In genomic region chr9:72660911-72661310, GRCm38 (mm10) we compare ENCODE assay signal across 9 mouse cellular contexts. TPM values are rescaled to one million over a fixed set of nuclear protein-coding genes. Genes with fewer than 3 reads are reported as not detected.
DNase-seq lines count a peak whose midpoint lies in the region; ATAC-seq lines count a peak whose summit lies in the region.
"Had no signal": no experiment of that assay in that cellular context is flagged by ENCODE, and none has a peak within 500 bp of the region (broad histone marks: within the 10 kb centered on the region; RNA-seq: fewer than 3 reads in every experiment).

No protein-coding gene starts in this region.

- H3K27ac ChIP-seq in heart, embryonic 10.5 days: peak overlapping the region; percentile 100
- H3K27ac ChIP-seq in heart, embryonic 16.5 days (ENCODE audit: low read length): peak overlapping the region; percentile 71
- H3K27ac ChIP-seq in liver, embryonic 15.5 days (replicated peaks): peak overlapping the region; percentile 35; the same call in 1 of the 2 replicates

- H3K4me2 ChIP-seq in heart, embryonic 16.5 days (ENCODE audit: low read depth, low read length): no peak overlapping the region
- no peak overlapping the region for H3K4me2 ChIP-seq in liver, embryonic 15.5 days

- H3K27me3 ChIP-seq in heart, embryonic 10.5 days (ENCODE audit: insufficient read depth, poor library complexity, severe bottlenecking): no peaks in the 10 kb centered on the region
- H3K27me3 ChIP-seq in heart, embryonic 16.5 days (ENCODE audit: control insufficient read depth, insufficient read depth, low read length): no peaks in the 10 kb centered on the region
- no peaks in the 10 kb centered on the region for H3K27me3 ChIP-seq in liver, embryonic 15.5 days

- 40% methylated on average over 1 of the region's 1 CpGs for WGBS in heart, embryonic 10.5 days
- WGBS in heart, embryonic 16.5 days: 66% methylated on average over 1 of the region's 1 CpGs
- WGBS in liver, embryonic 15.5 days (ENCODE audit: insufficient replicate concordance): 61% methylated on average over 1 of the region's 1 CpGs

- intact Hi-C loops in heart, postnatal 14 days (cut with DNase I): no loop called here
- intact Hi-C loops in left cerebral cortex, postnatal 10 days (cut with DNase I): no loop called here

- peak overlapping the region; percentile 95; the same call in 1 of the 2 replicates for H3K9ac ChIP-seq in heart, embryonic 16.5 days (ENCODE audit: low read length)
- no peak overlapping the region for H3K9ac ChIP-seq in liver, embryonic 15.5 days

- H3K9me3 ChIP-seq in heart, embryonic 10.5 days: no peaks in the 10 kb centered on the region
- no peaks in the 10 kb centered on the region for H3K9me3 ChIP-seq in heart, embryonic 16.5 days (replicated peaks; ENCODE audit: control insufficient read depth, low read length)
- H3K9me3 ChIP-seq in liver, embryonic 15.5 days (replicated peaks): no peaks in the 10 kb centered on the region

- peaks cover 42% of the 10 kb centered on the region for H3K4me1 ChIP-seq in heart, embryonic 10.5 days
- peaks cover 36% of the 10 kb centered on the region for H3K4me1 ChIP-seq in heart, embryonic 16.5 days (ENCODE audit: control insufficient read depth, insufficient read depth, low read length)
- H3K4me1 ChIP-seq in liver, embryonic 15.5 days (replicated peaks): peaks cover 68% of the 10 kb centered on the region

- H3K4me3 ChIP-seq in heart, embryonic 10.5 days: no peak overlapping the region
- H3K4me3 ChIP-seq in heart, embryonic 16.5 days (ENCODE audit: low read length): no peak overlapping the region
- no peak overlapping the region for H3K4me3 ChIP-seq in liver, embryonic 15.5 days (replicated peaks)

- ATAC-seq in heart, embryonic 16.5 days (replicated peaks; ENCODE audit: extremely low read depth, insufficient read depth, low FRiP score): no peak
- ATAC-seq in liver, embryonic 15.5 days (ENCODE audit: insufficient read depth): no peak
- no peak for ATAC-seq in activated CD4-positive, CD25-positive, alpha-beta regulatory T cell, adult 4 months

- DNase-seq in heart, embryonic 10.5 days (ENCODE audit: low spot score): no peak
- no peak for DNase-seq in heart, postnatal 14 days
- peak; percentile 58 for DNase-seq in A20 (ENCODE audit: low read depth, low spot score)
- DNase-seq in left cerebral cortex, postnatal 10 days (ENCODE audit: extremely low spot score in 1 of 2, low spot score in 2 of 2): no peak
- no peak for DNase-seq in adrenal gland, postnatal 25 days
- DNase-seq: right cerebral cortex, adult 18-20 months had no signal

- peaks cover 22% of the 10 kb centered on the region for H3K36me3 ChIP-seq in heart, embryonic 10.5 days
- peaks cover 13% of the 10 kb centered on the region for H3K36me3 ChIP-seq in heart, embryonic 16.5 days (ENCODE audit: control insufficient read depth, insufficient read depth)
- peaks cover 23% of the 10 kb centered on the region for H3K36me3 ChIP-seq in liver, embryonic 15.5 days (replicated peaks)

RNA-seq across cellular contexts. Expression of gene Nedd4, which starts 1.2 kb away (rescaled TPM):
- 515 and 584 TPM in 2 replicates for polyA plus RNA-seq in heart, embryonic 10.5 days (2016; fragmentation: Nextera tagmentation; extraction: Ambion mirVana)
- total RNA-seq in heart, postnatal 14 days (2021): 100 to 1,000 TPM; 405 to 416 TPM
- polyA plus RNA-seq in heart, embryonic 16.5 days (2015; fragmentation: Nextera tagmentation; extraction: Ambion mirVana): 428 and 482 TPM in 2 replicates
- polyA plus RNA-seq in liver, embryonic 15.5 days (2015; fragmentation: Nextera tagmentation; extraction: Ambion mirVana): 90.0 and 90.8 TPM in 2 replicates
- total RNA-seq in left cerebral cortex, postnatal 10 days (2021): 100 to 1,000 TPM; 338 to 346 TPM
- total RNA-seq in adrenal gland, postnatal 25 days (2021): 418 and 467 TPM in 2 replicates
- polyA plus RNA-seq in activated CD4-positive, CD25-positive, alpha-beta regulatory T cell, adult 4 months (2017; shearing (Covaris generic)): 1 to 10 TPM; 1.2 to 1.3 TPM

Comparison
In these comparisons a context has a peak if more than half of its experiments do, and no peak if none do; other contexts are left out.
1. H3K27ac ChIP-seq: peak in every context shown above with its lines; median percentile 100 in heart, embryonic 10.5 days; 71 in heart, embryonic 16.5 days; 35 in liver, embryonic 15.5 days.
2. RNA of gene Nedd4, which starts 1.2 kb away (polyA plus RNA-seq): 515 to 584 TPM in heart, embryonic 10.5 days, 428 to 482 TPM in heart, embryonic 16.5 days and 90.0 to 90.8 TPM in liver, embryonic 15.5 days; 1.2 to 1.3 TPM in activated CD4-positive, CD25-positive, alpha-beta regulatory T cell, adult 4 months; every median in the first group is over 10 times any median in the second.